Mouse (Mus musculus): Measurements from ENCODE around the gene Dap3. TPM values are rescaled to one million over a fixed set of nuclear protein-coding genes. Genes with fewer than 3 reads are reported as not detected.

Dap3 gene
- total RNA-seq, 2 experiments from 2014 or later: 97.5 to 113 TPM

DNA sequence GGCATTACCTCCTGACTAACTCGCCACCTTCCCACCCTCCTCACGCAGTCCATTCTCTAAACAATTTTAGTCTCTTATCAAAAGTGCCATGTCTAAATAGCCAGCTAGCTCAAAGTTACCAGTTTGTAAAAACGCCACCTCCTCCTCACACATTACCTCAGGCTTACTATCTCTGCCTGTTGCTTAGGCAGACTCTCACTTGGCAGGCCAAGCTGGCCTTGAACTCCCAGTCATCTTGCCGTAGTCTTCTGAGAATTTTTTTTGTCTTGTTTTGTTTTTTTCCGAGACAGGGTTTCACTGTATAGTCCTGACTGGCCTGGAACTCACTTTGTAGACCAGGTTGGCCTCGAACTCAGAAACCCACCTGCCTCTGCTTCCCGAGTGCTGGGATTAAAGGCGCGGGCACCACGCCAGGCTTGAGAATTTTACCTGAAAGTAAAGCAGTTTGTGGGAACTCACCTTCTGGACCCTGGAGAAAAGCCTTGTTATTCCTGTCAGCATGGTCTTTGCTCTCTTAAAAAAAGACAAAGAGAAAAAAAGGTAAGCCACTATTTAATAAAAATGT is 8.6 kb downstream of the Dap3 start:
- intact Hi-C loops (cut with DNase I): loop anchor here (10.0 kb wide), 1 partner anchor 222 kb away; the partner anchor contains the start of genes Clk2 and Hcn3
- TF ChIP-seq CTCF (IDR thresholded peaks at IDR 0.05): no peak
- no peak overlapping the region for H3K4me3 ChIP-seq
- H3K27ac ChIP-seq: no peak overlapping the region
- DNase-seq (ENCODE audit: extremely low spot score in 1 of 2, low spot score in 2 of 2): no peak

DNA sequence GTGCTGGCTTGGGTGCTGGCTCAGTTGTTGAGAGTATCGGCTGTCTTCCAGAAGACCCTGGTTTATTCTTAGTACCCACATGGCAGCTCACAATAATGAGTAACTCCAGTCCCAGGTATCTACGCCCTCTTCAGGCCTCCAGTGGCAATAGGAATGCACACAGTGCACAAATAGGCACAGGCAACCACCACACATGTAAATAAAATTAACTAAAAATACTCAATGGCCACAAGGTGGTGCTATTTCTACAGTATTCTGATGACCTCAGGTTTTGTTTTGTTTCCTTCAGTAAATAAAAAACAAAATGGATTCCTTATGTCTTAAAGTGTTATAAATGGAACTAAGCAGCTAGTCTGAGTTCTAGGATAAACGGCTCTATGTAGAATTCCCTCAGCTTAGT is 11.2 kb downstream of the Dap3 start:
- TF ChIP-seq CTCF (IDR thresholded peaks at IDR 0.05): peak; percentile 74
- Histone ChIP-seq H3K27ac (no peak overlapping the region), H3K4me3 (no peak overlapping the region)
- intact Hi-C loops (cut with DNase I): loop anchor here (2.0 to 10.0 kb wide), 2 partner anchors 91 to 225 kb away; partner anchors contain the start of genes Clk2 and Hcn3
- no peak for DNase-seq (ENCODE audit: extremely low spot score in 1 of 2, low spot score in 2 of 2)

DNA sequence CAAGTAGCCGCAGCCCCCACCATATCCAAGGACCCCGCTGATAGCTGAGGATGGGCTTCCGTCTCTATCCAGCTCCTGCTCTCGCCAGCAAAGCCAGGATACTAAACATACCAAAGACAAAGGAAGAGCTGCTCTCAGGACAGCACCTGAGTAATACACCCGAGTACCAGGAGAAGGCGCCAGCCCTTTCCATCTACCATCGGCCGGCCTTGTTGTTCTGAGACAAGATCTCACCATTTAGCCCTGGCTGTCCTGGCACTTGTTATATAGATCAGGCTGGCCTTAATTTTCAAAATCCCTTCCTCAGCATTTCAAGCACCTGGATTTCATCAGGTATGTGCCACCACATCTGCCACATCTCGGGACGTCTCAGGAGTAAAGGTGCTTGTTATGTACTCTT is 11.9 kb downstream of the Dap3 start:
- H3K27ac ChIP-seq: no peak overlapping the region
- DNase-seq (ENCODE audit: extremely low spot score in 1 of 2, low spot score in 2 of 2): no peak
- TF ChIP-seq CTCF (IDR thresholded peaks at IDR 0.05): no peak
- H3K4me3 ChIP-seq: no peak overlapping the region
- intact Hi-C loops (cut with DNase I): loop anchor here (2.0 kb wide), 1 partner anchor 92 kb away; no protein-coding TSS in a partner anchor

DNA sequence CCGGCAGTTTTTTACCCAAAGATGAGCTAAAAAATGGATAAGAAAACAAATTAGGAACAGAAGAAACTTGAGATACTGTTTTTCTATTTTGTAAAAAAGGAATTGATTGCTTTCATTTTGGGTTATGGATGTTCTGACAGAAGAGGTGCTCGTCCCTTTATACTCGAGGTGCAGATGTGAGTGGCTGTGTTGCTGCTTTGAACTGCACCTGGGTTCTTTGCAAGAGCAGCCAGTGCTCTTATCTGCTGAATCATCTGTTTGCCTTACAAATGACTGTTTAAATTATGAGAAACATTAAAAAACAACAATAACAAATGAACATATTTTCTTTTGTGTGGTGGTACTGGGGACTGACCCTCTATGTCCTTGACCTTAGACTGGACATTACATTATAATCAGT is 21.5 kb downstream of the Dap3 start:
- intact Hi-C loops (cut with DNase I): no loop called here

DNA sequence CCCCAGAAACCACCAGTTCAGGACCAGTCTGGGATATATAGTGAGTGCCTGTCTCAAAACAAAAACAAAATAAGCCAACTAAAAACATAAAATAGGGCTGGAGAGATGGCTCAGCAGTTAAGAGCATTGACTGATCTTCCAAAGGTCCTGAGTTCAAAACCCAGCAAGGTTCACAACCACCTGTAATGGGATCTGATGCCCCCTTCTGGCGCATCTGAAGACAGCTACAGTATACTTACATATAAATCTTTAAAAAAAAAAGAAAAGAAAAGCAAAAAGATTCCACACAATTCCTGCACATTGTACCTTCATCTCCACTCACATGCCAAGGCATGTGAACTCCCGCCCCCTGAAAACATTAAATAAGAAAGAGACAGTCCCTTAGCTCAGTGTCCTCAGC is 25.3 kb downstream of the Dap3 start:
- DNase-seq (ENCODE audit: extremely low spot score in 1 of 2, low spot score in 2 of 2): no peak
- H3K27ac ChIP-seq: no peak overlapping the region
- TF ChIP-seq CTCF (IDR thresholded peaks at IDR 0.05): peak; percentile 29
- H3K4me3 ChIP-seq: no peak overlapping the region
- intact Hi-C loops (cut with DNase I): no loop called here

More for the DNA sequence above, 21.5 kb downstream of the Dap3 start:
- DNase-seq (ENCODE audit: extremely low spot score in 1 of 2, low spot score in 2 of 2): no peak
- H3K4me3 ChIP-seq: no peak overlapping the region
- TF ChIP-seq CTCF (IDR thresholded peaks at IDR 0.05): no peak
- no peak overlapping the region for H3K27ac ChIP-seq

DNA sequence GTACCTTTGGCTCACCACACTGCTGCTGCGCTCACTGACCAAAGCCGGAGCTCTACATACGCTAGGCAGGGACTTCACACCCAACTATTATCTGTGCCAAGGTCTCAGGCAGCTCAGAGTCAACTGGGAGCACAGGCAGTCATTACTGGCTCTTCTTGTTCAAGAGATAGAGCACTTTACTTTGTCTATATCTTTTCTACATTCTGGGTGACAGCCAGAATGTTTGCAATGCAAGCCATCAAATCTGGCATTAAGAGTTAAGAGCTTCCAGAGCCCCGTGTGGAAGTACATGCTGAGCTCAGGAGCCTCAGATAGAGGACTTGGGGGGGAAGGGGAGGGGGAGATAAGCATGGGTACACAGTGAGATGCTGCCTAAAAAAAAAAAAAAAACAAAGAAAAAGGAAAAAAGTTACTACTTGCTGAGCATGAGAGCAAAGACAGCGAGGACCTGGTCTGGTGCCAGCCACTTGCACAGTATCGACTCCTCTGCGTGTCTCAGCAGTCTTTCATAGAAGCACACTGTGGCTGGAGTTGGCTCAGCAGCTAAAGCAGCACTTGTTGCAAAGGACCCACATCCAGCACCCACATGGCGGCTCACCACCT is 26.9 kb downstream of the Dap3 start:
- intact Hi-C loops (cut with DNase I): no loop called here
- no peak for TF ChIP-seq CTCF (IDR thresholded peaks at IDR 0.05)
- no peak for DNase-seq (ENCODE audit: extremely low spot score in 1 of 2, low spot score in 2 of 2)
- H3K4me3 ChIP-seq: no peak overlapping the region
- no peak overlapping the region for H3K27ac ChIP-seq

DNA sequence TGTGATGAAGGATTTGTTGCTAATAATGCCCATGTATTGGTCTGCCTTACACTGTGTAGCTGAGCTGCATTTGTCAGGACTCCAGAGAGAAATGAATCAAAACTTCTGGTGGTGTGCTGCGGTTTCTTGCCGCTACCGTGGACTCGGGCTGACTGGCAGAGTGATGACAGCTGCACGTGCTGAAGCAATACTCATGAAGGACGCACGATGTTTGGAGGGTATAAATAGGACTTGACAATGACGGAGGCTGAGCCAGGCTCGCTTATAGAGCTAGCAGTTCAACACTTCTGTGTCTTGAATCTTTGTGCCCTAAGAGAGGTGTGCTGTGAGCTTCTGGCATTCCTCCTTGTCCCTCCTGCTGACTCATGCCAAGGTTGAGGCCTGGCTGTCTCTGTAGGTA is 29.6 kb downstream of the Dap3 start:
- no peak overlapping the region for H3K4me3 ChIP-seq
- no peak for TF ChIP-seq CTCF (IDR thresholded peaks at IDR 0.05)
- no peak for DNase-seq (ENCODE audit: extremely low spot score in 1 of 2, low spot score in 2 of 2)
- H3K27ac ChIP-seq: no peak overlapping the region
- intact Hi-C loops (cut with DNase I): no loop called here

DNA sequence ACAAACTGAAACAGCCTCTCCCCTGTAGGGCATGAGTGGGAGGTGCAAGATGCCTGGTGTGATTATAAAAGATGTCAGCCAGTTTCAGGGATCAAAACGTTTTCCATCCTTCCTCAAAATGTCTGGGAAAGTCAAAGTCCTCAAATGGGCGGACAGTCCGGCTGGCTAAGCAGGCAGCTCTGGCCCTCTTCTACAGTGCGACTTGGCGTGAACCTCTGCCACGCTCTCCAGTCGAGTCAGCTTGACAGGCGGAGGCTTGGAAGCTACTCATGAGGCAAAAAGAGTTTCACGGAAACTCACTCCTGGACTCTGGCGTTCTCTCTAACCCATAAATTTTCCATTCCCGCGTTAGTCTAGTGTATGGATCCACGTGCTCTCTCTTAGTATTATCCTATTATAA is 32.0 kb downstream of the Dap3 start:
- intact Hi-C loops (cut with DNase I): no loop called here
- Histone ChIP-seq H3K4me3 (no peak overlapping the region), H3K27ac (no peak overlapping the region)
- no peak; the same call in 1 of the 2 replicates for TF ChIP-seq CTCF (IDR thresholded peaks at IDR 0.05)
- DNase-seq (ENCODE audit: extremely low spot score in 1 of 2, low spot score in 2 of 2): no peak

DNA sequence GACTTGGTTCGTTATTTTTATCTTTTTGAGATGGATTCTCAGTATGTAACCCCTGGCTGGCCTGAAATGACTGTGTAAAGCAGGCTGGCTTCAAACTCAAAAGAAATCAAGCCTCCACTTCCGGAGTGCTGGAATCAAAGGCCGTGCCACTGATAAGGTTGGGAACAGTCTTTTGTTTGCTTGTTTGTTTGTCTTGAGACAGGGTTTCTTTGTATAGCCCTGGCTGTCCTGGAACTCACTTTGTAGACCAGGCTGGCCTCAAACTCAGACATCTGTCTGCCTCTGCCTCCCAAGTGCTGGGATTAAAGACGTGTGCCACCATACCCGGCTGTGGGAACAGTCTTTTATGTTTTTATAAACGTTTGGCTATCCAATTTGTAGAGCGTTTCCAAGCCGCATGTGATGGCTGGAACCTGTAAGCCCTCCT is 36.6 kb downstream of the Dap3 start:
- H3K27ac ChIP-seq: peak overlapping the region; percentile 94
- intact Hi-C loops (cut with DNase I): no loop called here
- no peak for TF ChIP-seq CTCF (IDR thresholded peaks at IDR 0.05)
- peak overlapping the region; percentile 81 for H3K4me3 ChIP-seq
- DNase-seq (ENCODE audit: extremely low spot score in 1 of 2, low spot score in 2 of 2): no peak

DNA sequence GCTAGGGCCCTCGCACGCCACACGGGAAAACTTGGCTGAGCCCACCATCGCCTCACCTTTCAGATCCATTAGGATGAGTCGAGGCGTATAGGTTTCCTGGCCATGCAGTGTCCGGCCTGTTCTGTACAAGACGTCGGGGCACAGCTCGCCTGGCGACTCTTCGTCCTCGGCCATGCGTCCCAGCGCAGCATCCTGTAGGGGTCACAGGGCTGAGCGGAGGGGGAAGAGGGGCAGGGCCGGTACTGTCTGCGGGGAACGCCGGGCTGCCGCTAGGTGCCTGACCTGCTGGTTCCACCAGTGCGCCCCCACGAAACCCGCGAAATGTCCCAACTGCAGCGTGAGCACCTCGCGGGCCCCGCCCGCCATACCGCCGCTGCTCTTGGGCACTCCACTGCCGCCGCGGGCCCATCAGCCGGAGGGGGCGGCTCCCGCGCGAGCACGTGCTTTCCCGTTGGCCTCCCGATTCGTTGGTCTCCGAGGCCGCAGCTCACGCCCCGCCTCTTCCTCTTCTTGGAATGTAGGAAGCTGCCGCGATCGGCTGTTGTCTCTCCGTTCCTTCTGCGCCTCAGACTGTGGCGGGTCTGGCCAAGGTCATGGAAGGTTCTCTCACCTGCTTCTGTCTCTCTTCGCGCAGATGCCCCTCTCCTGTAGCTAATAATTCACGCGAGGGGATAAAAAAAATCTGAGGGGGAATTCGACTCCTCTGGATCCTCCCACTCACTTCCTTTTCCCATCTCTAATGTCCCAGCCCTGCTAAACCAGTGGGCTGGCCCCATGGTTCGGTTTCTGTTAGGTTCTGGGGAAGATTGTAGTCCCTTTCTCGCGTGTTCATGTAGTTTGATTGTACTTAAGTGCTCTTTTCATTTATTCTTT is 37.2 kb downstream of the Dap3 start, which contains the start of gene Msto1:
TSS of gene Msto1 (minus strand) at position 489 of the 873 bp plus-strand sequence.
- Histone ChIP-seq H3K27ac (peak within 1 kb of the TSS; percentile 94), H3K4me3 (peak within 1 kb of the TSS; percentile 81)
- DNase-seq (ENCODE audit: extremely low spot score in 1 of 2, low spot score in 2 of 2): peak; percentile 89 to 94
- TF ChIP-seq CTCF (IDR thresholded peaks at IDR 0.05): no peak; the same call in 1 of the 2 replicates
- intact Hi-C loops (cut with DNase I): no loop called here

DNA sequence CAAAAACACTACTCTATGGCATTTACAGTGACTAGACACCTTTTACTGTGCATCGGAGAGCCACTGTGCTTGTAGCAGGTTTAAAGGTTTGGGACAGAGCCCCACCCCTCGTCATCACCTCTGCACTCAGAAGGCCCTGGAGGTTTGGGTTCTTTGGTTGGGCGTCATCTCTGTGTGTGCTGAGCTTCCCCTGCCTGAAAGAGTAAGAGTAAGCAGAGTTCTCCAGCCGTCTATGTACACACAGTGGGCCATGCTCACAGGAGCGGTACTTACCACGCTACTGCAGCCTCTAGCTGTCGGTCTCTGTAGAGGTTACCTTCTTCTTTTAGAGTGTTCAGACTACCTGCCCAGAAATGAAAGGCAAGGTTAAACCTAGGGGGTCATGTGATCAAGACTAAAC is 38.4 kb downstream of the Dap3 start:
- intact Hi-C loops (cut with DNase I): no loop called here
- H3K4me3 ChIP-seq: no peak overlapping the region
- DNase-seq (ENCODE audit: extremely low spot score in 1 of 2, low spot score in 2 of 2): no peak
- H3K27ac ChIP-seq: no peak overlapping the region
- TF ChIP-seq CTCF (IDR thresholded peaks at IDR 0.05): no peak

Data from left cerebral cortex, adult 2 months (tissue).